Mouse (Mus musculus) CH12F3 (cell line): ENCODE data around the gene Gm11437.

Experiments used
- in situ Hi-C: fragments of 300-500 bp; cut with MboI; formaldehyde crosslinking; loops from 2 replicates; pipeline ENCODE4 v1.14.3; 2020; ENCODE audit warnings: low sequenced_read_pairs

Gm11437 gene

DNA sequence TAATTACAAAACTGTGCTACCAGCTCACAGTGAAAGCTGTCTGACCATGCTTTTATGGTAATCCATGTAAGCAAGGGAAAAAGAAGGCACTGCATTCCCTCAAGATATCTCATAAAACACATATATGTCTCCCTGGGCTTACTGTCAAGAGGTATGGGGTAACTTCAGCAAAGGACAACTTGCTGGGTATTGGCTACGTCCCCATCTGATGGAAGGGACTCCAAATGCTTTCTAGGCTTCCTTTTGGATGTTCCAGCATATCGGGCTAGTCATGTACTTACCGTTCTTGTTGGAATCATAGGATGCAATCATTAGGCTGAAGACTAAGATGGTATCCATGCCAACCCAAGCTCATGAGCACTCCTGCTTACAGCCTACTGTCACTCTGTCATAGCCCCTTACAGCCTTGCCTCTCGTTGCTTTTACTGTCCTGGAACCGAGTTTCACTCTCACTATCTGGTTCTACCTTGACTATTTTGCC is at the start of gene Gm11437:
Gene Gm11437, minus strand, starts transcription at position 431 of the 481 bp plus-strand sequence.
- in situ Hi-C loops = no loop called here

DNA sequence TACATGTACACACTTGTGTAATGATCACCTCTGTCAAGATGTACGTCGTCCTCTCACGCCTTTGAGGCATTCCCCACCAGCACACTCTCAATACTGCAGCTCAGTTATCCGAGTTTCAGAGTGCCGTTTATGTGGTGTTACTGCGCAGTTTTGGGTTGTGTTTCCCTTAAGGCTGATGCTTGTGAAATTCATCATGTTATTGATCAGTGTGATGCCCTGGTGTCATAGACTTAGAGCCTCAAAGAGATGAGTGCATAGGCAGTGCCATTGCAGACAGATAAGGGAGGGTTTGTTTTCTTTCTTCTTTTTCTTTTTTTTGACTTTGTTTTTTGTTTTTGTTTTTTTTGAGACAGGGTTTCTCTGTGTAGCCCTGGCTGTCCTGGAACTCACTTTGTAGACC is 43.6 kb upstream of the Gm11437 start:
- in situ Hi-C loops = no loop called here

DNA sequence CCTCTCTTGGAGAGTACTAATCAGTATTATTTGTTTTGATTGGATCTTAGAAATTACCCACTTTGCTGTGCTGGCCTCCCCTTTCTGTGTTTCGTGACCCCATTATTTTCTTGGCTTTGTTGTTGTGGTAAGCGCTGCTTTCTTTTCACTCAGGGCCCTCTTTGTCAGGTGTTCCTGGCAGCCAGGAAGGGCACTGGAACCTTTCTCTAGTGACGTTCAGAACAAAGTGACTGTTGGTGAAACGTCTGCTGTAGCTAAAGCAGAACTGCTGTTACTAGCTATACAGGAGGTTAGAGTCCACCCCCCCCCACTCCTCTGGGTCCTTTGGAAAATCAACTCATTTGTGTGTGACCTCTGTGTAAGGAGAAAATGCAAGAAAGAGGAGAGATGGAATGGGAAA is 38.5 kb upstream of the Gm11437 start:
- in situ Hi-C loops = no loop called here

DNA sequence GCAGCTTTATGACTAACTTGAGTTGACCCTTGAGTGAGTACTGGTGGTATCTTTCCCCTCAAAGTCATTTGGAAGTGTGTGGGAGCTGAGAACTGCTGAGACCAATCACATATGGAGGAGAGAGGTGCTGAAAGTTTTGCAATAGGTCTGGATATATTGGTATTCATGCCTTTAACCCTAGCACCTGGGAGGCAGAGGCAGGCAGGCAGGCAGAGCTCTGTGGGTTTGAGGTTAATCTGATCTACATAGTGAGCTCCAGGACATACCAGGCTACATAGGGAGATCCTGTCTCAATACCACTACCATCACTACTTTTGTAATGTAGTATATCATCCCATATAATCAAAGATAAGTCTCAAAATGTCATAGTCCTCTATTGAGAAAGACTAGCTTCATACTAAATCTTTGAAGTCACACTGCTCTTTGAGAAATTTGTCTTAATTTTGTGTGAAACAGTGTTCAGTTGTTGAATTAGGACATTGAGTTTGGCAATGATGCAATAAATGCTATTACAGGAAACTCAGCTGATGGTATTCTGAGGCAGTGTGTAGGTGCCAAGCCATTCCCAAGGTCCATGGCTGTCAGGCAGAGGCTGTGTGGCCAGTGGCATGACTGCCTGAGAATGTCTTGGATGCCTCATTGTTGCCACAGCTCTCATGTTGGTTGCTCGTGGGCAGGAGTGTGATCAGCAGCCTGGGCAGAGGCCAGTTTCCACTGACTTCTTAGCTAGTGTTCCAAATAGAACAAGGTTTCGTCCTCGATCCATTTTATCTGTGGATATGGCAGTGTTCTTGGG is 30.5 kb upstream of the Gm11437 start:
- in situ Hi-C loops = no loop called here

DNA sequence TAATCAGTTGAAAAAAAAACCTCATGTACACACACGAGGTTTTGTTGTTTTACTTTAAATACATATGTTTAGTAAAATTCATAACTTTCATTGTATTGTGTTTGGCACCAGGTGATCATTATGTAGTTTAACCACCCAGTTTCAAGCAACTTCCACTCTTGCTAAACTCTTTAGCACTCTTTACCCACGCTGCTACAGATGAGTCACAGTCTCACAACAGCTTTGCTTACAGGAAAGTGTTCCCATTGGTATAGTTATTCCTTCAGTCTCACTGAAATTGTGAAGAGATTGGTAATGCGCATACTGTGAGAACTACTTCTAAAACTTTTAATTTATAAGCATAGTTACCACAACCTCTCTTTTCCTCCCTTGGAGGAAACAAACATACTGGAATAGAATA is 27.5 kb upstream of the Gm11437 start:
- in situ Hi-C loops = no loop called here

DNA sequence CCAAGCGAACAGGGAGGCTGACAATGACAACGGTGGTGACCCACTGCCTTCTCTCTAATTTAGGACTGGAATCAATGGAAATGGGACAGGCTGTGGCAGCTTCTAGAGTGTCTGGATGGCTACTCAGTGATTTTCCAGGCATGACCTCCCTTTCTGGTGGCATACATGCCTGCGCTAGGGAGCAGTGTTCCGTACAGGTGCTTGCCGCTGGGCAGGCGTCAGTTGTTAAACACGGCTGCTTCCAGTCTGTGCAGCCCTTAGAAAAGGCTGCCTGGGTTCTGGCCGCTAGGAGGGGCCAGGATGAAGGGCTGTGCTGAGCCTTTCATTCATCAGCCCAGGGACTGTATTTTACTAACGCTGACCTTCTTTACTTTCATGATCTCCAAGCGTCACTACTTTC is 26.0 kb upstream of the Gm11437 start:
- in situ Hi-C loops = no loop called here

DNA sequence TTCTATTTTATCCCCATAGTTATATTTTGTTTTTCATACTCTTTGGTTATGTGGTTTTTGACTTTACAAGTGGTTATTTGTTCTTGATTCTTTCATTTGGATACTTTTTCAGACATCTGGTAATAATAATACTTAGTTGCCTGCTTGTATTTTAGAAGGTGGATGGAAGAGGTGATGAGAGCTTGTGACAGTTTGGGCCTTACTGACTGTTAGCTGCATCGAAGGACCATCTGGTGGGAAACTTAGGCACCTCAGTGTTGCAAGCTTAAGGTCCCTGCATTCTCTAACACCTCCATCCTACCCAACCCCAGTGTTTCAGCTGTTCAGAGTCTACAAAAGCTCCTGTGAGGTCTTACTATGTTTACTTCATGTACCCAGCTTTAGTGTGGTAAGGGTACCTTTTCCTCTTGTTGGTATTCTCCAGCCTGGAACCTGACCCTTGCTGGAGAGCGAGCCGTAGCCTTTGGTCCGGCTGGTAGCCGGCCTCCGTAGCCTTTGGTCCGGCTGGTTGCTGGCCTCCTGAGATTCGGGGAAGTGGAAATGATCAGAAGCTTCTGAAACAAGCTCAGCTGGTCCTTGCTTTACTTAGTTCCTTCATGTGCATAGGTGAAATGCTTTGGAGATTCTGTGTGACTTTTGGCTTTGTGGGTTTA is 23.4 kb upstream of the Gm11437 start:
- in situ Hi-C loops = no loop called here

DNA sequence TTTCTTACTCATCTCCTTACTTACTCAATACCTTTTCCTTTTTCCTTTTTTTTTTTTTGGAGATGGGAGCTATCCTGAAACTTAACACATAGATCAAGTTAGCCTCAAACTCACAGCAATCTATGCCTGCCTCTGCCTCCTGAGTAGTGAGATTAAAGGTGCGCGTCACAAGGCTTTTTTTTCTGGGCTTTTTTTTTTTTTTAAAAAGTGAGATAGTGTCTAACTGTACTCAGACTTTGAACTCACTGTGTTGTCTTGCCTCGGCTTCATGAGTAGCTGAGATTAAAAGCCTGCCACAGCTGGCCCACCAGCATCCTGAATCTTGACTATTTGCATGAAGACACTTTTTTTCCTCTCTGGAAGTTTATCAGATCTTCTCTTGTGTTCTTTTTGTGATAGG is 21.3 kb upstream of the Gm11437 start:
- in situ Hi-C loops = no loop called here

DNA sequence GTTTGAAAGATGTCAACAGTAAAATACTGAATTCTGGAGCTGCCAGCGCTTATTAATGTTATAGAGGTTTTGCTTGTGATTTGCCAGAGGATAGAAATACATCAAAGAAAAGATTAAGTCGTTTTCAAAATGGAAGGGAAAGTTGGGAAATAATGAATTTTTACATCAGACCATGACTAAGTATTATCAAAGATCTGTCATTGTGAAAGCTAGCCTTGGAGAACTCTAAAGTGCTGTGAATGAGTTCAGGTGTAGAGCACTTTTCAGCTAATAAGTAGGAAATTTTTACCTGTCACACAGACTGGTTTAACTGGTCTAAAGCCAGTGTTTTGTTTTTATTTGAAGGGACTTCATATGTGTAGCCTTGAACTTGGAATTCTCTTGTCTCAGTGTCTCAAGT is 14.0 kb upstream of the Gm11437 start:
- in situ Hi-C loops = no loop called here

DNA sequence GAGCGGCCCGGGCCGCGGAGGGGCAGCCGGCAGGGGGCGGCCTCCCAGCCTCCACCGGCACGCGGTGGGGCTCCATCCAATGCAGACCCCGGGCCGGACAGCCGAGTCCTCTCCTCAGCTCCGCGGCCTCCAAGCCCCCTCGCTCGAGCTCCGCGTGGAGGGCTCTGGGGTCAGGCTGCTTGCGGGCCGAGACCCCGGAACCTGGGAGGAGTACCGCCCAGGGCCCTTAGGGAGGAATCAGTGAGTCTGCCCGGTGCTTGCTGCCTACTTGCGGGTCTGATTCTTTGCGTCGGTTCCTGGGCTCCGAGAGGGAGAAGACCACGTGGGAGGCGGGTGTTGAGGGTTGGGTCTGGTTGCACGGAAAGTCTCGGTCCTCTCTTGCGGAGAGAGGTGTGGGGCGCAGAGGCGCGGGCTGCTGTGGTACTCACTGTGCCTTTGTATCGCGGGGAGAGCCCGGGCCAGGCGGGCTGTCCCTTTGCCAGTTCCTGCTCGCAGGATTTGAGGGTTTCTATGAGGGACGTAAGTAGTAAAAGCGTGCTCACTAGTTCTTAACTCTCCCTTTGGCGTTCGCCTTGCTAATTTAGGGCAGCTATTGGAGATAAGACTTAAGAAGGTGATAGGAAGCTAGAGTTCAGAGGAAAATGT is 12.8 kb upstream of the Gm11437 start:
- in situ Hi-C loops = no loop called here

DNA sequence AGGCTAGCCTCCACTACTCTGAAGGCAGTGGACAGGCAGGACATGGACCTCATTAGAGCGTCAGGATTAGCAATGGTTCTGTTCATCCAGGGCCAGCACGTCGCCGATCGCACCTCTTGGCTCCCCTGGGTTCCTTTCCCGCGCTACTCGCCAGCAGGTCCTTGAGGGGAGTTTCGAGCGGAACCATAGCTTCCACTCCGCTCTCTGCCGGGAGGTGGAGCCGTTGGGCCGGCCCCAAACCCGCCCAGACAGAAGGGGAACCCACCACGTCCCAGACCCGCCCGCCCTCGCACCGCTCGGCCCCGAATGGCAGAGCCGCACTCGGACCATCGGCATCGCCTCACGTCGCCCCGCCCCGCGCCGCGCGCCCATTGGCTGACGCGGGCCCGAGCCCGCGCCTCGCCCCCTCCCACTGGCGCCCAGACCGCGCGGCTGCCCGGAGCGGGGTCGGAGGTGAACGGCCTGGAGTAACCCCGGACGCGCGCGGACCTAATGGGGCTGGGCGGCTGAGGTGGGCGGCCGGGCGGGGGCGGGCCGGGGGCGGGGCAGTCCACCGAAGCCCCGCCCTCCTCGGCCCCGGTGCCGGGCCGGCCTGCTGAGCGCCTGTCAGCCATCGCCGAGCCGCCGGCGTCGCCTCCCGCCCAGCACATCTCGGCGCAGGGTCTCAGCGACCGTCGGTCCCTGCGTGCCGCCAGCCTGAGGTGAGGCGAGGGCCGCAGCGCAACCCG is 12.1 kb upstream of the Gm11437 start:
- in situ Hi-C loops = no loop called here

DNA sequence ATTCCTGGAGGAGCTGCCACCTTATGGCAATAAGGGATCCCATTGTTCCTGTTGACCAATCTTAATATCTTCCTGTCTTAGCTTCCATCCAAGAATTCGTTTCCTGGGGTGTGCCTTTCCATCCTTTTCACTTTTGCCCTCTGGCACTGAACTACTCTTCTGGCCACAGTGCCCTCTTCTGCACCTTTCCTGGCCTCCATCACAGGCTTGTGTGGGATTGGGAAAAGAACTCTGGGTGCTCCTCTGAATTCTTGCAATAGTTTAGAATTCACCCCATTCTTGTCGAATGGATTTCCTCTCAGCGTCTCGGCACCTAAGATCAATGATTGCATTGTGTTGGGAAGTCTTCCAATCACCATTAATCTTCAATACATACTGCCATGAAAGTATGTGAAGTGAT is 11.3 kb upstream of the Gm11437 start:
- in situ Hi-C loops = no loop called here

DNA sequence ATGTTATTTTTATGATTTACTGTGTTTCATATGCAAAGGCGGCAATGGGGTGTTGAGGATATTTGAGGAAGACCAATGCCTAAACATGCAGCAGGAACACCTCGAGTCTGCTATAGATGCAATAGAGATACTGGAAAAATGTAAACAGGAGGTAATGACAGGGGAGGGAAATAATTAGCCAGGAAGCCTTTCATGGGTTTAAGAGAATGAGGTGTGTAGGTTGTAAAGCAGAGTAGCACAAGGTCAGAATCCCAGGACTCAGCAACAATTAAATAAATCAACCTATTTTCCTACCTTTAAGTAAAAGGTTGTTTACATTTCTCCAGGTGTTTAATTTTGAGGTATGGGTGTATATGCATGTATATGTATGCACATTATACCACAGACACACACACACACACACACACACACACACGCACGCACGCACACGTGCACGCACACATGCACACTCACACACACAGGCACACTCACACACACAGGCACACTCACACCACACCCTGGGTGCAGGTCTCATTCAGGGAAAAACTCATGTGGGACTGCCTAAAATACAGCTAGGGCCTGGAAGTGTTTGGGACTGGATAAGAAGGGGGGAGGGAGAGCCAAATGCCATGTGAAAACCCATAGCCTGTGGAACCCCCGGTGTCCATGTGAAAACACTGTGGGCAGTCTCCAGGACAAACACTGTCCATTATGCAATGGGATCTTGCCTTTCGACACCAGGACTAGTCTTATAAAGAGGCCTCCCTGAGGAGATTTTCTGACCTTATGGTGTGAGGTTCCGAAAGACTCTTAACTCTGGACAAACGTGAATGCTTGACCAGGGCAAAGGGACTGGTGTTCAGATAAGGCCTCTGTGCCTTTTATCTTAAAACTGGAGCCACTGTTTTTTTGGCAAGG is 5.5 kb upstream of the Gm11437 start:
- in situ Hi-C loops = no loop called here

DNA sequence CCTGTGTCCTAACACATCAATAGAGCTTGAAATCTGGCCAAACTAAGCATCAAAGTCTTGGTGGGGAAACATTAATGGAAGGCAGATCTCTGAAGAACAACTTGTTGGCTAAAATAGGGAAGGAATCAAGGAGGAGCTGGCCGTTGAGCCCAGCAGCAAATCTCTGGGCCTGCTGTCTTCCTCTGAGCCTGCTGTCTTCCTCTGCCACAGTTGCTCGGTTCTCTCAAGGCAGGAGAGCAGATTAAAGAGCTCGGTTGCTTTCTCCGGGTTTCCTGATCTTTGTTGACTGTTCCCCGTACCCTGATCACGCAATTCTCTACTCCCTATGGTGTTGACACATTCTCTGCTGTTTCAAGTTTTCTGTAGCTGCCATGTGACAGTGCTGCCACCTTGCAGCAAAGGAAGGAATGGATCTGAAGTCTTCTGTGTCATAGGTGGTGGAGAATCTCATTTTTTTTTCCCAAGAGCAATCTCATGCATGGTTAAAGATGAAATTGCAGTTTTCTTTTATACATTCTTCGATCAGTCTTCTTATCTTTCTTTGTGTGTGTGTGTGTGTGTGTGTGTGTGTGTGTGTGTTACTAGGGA is 1.5 kb upstream of the Gm11437 start:
- in situ Hi-C loops = no loop called here

DNA sequence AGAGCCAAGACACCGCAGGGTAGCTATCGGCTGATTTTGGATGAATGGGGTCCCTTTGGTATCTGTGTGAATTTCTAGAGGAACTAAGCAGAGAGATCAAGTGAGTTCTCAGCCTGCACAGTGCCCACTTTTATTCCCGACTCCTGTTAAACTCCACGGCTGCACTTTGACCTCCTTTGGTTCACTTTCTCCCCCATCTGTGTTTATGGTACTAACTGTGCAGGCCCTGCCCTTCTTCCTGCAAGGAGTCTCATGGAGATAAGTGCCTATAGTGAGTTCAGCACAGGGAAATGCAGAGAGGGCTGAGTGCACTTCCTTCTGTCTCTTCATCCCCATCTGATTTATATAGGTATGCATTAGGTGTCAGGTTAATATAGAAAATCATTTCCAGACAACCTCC is 2.7 kb downstream of the Gm11437 start:
- in situ Hi-C loops = no loop called here

DNA sequence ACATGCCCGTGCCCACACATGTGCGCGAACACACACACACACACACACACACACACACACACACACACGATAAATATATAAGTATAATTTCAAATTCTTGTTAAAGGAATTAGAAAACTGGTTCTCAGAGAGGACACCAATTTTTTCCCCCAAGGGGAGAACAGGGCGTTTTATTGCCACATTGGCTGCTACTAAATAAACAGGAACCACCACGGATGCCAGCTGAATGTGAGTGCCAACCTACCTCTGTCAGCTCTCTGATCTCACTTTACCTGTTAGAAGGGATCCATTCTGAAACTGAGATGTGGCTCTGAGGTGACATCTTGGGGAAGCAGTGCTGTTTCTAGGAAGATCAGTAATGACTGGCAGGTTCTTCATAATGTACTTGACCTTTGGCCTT is 3.2 kb downstream of the Gm11437 start:
- in situ Hi-C loops = no loop called here

DNA sequence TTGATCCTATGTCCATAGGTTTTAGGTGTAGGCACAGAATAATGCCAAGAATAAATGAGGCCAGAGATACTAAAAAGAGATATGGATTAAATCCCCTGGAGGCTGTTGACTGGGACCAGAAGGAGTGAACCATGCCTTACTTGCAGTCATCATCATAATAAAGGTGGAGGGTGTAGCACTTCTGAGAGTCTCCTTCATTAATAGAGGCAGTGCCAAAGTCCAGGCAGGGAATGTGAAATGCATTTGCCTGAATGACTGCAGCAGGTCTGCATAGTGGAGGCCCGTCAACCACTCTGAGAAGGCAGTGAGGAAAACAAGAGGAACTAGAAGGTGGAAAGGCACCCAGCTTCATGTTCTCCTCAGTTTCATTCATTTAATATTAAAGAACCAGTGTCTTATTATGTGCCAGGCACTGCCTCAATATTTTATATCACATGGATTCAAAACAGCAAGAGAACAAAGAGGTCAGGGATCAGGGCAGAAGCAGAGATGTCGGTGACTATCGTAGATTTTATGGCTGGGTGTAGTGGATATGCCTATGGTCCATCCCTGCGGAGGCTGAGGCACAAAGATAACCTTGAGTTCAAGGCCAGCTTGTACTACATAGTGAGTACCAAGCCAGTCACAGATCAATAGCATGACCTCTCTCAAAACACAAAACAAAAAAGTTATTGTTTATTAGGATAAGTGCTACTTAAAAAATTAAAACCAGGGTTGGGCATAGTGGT is 10.6 kb downstream of the Gm11437 start:
- in situ Hi-C loops = no loop called here

DNA sequence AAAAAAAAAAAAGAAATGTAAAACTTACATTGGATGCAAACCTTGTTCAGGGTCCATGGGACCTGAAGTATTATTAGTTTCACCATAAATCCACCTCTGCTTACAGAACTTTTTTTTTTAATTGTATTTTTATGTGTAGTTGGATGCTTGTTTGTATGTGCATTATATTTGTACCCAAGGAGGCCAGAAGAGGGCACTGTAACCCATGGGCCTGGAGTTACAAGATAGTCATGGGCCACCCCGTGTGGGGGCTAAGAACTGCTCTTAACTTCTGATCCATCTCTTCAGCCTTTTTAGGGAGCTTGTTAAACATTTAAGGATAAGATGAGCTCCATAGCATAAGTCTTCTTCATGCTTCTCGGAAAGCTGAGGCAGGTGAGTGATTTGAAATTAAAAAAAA is 16.4 kb downstream of the Gm11437 start:
- in situ Hi-C loops = no loop called here

DNA sequence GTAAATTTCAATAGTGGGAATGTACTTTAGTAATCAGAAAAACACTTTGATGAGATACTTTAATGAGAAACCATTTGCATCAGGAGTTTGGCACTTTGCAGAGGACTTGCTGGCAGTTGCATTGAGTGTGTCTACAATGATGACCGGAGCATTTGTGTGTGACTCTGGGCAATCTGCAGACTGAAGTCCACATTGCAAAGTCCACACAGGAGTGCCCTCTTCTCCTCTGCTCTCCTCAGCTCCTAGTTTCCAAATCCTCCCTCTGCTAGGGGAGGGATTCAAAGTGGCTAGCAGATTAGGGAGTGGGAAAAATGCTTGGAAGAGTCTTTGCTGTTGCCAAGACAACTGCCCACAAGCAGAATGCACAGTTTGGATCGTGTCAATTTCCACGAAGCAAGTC is 21.2 kb downstream of the Gm11437 start:
- in situ Hi-C loops = no loop called here
